Mouse (Mus musculus) ovary, postnatal 36 days (tissue): ENCODE measurements around the gene Col15a1.

Experiments used
- DNase-seq: peaks from one replicate; pipeline ENCODE4 v3.0.0; 2022; ENCODE audit warnings: low spot score, mixed read lengths

Col15a1 gene

DNA sequence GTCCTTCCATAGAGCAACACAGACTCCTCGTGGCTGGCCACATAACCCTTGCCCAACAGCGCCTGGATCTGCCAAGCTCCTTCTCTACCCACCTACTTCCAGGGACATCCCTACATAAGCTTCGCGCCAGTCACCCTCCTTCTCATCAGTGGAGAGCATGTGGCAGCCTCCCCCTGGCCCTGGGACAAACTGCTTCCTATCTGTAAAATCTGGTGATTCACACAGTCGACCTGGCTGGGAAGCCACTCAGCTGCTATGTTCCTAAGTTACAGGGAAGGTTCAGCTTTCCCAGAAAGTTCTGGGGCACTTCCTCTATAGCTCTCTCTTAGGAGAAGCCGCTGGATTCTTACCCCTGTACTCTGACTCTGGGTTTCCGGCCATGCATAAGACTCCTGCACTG is 22.5 kb downstream of the Col15a1 start:
- no peak for DNase-seq

DNA sequence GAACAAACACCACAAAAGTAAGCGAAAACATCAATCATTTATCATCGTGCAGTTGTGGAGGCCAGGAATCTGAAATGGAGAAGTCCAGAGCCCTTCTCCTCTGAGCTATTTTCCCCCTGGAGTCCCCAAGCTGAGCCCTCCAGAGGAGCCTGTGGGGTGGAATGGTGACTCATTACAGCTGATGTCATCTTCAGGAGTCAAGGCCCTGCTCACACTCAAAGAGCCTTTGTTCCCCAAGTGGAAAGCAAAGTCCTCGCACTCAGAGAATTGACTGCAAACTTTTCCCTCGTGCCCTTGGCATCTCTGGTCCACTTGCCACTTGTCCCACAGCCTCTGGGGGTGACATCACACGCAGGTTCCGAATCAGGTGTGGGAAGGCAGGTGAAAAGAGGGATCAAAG is 23.4 kb downstream of the Col15a1 start:
- DNase-seq: no peak

DNA sequence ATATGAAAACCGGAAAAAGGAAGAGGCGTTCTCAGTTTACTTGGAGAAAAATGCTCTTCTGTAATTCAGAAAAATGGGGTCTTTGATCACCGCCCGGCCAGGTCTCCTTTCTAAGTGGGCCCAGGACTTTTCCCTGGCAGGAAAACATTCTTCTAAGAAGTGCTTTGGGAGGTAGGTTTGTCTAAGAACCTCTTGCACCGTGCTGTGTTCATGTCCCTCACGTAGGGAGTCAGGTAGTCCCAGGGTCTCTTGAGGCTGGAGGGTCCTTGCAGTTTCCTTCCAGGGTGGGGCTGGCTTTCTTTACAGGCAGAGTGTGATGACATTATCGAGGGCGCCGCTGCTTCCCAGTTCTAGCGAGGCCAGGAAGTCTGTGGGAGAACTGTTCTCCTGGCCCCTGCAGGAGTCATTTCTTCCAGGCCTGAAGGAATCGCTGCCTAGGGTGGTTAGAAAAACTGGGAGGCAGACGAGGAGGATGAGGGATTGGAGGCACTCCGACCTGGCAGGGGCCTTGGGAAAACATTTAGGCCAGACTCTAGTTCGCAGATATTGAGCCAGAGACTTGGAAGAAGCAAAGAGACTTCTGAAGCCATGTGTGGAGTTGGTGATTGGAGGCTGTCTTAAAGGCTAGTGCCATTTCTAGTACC is 25.4 kb downstream of the Col15a1 start:
- DNase-seq: no peak

DNA sequence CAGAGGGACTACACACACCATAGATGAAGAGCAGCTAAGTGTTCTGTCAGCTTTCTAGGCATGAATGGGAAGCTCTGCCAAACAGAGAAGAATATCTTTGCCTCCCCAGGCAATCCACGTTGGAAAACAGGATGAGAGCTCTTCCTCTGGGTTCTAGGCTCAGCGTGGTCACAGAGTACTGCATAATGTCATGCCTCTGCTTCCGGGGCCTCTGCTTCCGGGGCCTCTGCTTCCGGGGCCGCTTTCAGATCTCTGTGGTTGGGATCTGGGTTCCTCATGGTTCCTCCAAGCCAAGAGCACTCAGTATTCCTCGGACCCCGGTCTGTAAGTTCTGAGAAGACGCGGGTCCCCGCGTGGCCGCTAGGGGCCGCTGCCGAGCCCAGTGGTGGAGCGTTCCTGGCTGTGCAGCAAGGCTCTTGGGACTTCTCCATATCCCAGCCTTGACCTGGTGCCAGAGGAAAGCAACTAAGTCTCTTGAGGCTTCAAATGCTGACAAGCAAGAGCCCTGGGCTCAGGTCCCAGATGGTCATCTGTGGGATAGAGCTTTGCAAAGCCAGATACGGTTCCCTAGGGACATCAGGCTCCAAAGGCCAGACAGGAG is 26.8 kb downstream of the Col15a1 start:
- peak; percentile 77 for DNase-seq

DNA sequence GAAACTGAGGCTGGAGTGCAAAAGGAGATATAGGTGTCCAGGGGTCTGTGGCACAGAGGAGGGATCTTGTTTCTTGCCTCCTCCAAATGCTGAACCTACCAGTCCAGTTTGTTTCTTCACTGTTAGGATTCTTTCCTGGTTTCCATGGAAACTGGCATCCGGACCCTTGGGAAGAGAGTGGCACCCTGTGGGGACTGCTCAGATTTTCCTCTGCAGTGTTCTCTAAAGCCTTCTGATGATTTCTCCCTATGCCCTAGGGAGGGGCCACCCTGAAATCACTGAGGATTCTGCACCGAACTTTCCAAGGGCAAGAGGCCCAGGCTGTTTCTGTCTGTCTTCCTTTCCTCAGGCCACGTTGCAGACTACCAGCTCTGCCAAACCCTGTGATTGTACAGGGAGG is 27.4 kb downstream of the Col15a1 start:
- no peak for DNase-seq

DNA sequence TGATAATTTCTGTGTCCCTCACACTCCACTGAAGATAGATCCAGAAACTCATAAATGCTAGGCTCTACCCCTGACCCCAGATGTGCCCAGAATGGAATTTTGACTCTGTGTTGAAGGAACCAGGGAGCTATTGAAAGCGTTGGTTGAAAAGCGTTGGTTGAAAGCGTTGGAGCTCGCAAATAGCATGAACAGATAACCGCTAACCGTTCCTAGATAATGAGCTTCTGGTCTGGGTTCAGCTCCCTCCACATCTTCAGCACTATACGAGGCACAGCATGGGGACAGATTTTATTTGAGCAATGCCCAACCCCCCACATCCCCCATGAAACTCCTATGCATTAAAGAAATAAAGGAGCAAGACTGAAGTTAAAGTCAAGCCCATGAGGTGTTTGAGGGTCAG is 28.1 kb downstream of the Col15a1 start:
- DNase-seq: no peak

DNA sequence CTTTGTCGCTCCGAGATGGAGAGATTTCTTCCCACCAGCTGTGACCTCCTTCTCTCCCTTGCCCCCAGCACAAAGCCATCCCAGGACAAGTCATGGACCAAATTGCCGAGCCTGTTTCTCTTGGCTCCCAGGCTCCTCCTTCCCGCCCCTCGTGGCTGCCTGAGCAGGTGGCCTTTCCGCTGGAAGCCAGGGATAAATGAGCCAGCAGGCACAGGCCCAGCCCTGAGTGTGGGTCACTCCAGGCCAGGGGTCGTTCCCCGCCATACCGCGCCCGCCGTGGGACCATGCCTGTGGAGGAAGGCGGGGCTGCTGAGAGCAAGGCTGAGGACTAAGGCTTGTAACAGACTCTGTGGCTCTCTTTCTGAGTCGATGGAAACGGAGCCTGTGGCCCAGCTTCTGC is 29.3 kb downstream of the Col15a1 start:
- DNase-seq: no peak

DNA sequence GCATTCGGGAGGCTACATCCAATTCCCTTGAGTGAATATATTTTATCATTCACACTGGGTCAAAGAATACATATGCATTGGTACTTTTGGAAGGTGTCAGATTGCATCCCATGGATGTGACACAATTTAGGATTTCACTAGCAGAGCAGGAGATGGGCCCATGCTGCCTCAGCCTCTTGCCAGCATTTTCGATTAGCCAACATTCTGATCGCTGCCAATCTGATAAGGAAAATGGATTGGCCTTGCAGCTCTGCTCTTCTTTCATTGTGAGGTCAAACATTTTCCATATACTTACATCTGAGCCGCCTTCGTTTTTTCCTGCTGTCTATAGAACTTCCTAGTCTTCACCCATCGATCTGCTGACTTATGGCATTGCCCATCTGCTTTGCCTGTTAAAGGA is 31.2 kb downstream of the Col15a1 start:
- DNase-seq: no peak

DNA sequence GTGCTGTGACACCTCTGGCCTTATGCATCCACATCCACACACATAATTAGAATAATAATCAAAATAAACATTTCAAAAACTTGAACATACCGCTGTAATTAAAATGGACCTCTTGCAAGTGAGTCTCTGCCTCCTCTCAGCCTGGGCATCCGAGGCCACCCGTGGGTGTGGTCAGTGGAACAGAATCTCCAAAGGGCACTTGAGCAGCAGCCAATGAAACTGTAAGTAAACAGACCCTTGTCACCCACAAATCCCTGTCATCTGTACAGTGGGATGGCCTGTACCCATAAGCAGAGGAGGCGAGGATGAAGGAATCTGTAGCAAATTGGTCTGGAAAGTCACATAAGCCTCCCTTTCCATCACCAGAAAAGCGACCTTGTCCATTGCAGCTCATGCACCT is 32.9 kb downstream of the Col15a1 start:
- no peak for DNase-seq

DNA sequence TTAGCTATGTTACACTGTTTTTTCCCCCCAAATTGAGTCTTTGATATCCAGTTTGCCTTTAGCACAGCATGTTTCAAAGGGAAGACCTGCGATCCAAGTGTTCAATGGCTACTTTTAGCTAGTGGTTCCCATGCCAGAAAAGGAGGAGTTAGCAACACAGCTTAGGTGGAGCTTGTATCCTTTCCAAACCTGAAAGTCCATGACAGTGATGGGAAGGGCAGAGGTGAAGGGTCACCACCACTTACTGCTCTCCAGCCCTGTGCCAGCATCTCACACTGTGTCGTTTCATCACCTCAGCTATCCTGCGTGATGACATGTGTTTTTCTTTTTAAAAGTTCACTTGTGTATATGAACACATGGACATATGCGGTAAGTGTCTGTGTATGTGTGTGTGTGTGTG is 34.2 kb downstream of the Col15a1 start:
- DNase-seq: no peak

DNA sequence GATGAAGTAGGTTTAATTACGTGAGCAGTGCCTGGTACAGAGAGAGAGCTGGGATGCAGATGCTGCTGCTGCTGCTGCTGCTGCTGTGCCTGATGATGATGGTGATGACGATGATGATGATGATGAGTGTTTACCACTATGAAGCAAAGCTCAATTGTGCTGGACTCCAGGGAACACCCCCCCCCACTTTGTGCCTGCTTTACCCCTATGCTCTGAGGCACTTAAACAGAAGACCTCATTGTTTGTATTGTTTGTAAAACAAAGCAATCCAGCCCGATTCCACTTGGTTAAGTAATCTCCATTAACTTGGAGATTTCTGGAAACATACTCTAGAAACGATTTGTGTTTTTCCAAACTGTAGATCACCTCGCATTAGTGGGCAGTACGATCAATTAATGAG is 36.7 kb downstream of the Col15a1 start:
- no peak for DNase-seq

DNA sequence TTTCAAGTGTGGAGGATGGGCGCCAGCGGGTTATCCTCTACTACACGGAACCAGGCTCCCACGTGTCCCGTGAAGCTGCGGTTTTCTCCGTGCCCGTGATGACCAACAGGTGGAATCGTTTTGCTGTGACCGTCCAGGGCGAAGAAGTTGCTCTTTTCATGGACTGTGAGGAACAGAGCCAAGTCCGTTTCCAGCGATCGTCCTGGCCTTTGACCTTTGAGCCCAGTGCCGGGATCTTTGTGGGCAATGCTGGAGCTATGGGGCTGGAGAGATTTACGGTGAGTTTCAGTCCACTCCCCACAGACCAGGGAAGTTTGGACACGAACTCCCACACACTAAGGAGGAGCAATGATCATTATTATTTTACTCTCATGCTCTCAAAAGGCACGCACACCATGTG is 37.7 kb downstream of the Col15a1 start:
- DNase-seq: no peak

DNA sequence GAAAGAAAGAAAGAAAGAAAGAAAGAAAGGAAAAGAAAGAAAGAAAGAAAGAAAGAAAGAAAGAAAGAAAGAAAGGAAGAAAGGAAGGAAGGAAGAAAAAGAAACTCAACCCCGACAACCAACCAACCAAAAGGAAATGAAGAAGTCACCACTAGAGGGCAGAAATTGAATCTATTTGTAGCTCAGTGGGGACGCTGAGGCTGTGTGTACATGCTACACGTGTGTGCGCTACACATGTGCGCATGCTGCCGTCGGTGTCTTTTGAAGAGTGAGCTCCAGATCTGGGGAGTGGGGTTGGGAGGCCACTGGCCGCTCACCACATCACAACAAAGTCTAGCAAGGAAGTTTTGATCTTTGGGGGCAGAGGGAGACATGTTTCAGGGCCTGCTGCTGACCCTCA is 38.9 kb downstream of the Col15a1 start:
- no peak for DNase-seq

DNA sequence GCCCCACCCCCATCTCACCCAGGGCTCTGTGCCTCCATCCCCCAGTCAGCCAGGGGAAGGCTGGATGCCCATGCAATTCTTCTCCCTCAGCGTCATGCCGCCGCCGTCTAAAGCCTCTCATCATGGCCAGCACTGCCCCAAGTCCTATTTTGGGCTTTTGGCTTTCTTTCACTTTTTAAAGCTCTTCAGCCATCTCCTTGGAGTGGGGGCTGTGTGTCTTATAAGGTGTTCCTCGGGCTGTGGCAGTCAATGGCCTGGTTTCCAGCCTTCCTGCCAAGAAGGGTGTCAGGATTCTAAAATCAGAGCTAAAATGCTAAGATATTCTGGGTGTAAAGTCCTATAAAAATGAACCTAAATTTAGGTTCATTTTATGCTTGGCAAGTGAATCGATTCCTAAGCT is 39.6 kb downstream of the Col15a1 start:
- no peak for DNase-seq

DNA sequence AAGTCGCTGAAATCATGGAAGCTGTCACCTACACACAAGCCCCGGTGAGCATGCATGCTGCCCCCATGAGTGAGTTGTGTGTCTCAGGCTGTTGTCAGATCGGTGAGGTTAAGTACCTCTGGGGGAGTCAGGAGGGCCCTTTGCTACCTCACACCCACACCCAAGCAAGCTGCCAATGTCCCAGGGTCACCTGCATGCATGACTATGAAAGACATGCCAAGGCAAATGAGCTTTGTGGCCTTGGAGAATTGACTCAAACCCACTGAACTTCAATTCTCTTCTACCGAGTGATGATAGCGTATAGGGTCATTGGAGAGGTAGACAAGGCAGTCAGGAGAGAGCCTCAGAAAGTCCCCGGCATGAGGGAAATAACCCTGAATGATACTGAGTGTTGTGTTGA is 41.2 kb downstream of the Col15a1 start:
- DNase-seq: no peak

DNA sequence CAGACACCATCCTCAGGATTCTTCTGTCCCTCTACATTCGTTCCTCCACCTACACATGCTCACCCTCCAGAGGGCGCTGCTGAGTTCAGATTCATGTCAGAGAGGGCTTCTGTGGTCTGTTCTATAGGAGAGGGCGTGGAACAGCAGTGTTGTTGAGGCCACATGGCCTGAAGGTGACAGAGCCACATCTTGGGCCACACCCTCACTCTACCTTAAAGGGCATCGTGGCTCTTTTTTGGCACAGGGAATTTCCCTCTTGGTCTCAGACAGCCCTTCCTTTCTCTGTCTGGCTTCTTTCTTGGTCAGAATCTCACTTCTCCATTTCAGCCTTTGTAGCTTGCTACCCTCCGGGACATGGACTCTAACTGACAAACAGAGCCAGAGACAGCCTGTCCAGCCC is 43.1 kb downstream of the Col15a1 start:
- peak; percentile 74 for DNase-seq

DNA sequence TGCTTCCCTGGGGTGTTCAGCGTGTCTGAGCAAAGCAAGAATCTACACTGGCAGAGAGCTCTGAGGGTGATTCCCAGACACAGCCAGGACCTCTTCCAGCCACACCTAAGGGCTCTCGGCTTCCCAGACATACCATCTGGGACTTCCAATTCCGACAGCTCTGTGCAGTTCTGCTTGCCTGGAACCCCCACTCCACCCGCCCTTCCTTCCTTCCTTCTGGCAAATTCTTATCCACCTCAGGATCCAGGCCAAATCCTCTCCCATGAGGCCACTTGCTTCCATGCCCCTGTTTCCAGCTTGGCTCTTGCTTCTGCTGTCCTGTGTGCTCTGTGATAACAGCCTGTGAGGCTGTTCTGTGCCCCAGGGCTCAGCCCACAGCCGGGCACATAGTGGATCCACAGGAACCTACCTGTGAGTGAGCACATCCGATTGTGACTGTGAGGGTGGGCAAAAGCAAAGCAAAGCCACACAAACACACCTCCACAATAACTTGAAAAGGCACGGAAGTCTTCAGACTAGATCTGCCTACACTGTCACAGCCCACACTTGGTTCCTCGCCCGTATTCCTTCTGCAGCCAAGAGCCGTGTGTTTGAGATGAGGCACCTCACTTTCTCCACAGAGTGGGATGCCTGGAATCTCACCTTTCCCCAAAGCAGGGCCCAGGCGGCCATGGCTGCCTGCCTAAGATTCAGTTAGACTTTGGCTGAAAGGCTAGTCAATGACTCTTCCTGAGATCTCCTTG is 43.9 kb downstream of the Col15a1 start:
- DNase-seq: no peak

DNA sequence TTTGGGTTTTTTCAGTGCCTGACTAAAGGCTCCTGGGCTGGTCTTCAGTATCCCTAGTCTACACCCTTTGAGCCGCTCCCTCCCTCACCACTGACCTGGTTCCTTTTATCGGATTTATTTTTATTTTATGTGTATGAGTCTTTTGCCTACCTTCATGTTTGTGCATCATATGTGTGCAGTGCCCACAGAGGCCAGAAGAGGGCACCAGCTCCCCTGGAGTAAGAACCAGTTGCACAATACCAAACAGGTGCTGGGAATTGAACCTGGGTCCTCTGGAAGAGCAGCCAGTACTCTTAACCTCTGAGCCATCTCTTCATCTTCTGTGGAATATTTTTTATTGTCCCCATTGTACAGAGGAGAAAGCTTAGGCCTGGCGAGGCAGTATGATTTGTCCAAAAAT is 44.7 kb downstream of the Col15a1 start:
- DNase-seq: no peak

DNA sequence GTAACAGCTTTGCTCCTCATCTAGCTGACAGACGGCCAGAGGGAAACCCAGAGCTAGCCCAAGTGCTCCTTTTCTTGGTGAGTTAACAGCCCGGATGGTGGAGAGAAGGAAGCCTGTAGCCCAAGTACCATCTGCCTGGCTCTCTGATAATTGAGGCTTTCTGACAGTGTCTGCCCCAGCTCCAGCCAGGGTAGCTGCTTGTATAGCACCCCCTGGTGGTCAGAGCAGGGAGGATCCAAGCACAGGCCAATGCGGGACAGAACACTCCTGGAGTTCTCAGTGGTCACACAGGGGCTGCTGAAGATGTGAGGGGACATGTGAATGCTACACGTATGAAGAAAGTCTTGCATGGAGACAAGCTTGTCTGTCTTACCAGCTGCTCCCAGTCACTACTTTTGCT is 47.7 kb downstream of the Col15a1 start:
- DNase-seq: peak; percentile 75

DNA sequence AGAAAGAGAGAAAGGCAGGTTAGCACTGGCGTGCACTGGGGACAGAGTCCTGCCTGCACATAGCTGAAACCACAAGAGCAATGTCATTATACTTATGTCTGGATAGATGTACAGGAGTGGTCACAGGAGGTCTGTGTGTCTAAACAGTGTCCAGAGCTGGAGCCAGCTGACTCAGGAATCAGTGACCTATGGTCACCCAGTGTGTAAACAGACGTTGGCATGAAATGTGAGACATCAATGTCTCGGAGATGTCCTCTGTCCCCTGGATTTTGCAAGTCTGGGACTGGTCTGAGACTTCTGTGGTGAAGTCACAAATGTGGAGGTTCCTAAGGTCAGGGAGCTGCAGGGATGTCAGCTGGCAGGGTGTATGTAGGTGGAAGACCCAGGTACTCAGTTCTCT is 50.2 kb downstream of the Col15a1 start:
- no peak for DNase-seq

DNA sequence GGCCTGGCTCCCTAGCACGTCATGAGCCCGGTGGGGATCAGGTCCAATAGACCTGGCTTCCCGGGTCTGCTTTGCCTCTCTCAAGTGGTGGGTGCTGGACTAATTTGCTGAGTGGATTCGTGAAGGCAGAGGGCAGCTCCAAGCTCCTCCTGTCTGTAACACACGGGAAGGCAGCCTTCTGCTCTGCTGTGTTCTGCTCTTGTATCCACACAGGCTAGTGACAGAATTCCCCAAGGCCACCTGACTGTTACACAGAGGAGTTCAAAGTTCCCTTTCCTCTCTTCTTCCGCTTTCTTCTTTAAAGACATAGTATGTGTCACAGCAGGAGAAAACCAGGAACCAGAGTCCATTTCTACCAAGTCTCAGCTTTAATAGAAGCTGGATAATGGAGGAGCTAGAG is 53.1 kb downstream of the Col15a1 start:
- DNase-seq: no peak

DNA sequence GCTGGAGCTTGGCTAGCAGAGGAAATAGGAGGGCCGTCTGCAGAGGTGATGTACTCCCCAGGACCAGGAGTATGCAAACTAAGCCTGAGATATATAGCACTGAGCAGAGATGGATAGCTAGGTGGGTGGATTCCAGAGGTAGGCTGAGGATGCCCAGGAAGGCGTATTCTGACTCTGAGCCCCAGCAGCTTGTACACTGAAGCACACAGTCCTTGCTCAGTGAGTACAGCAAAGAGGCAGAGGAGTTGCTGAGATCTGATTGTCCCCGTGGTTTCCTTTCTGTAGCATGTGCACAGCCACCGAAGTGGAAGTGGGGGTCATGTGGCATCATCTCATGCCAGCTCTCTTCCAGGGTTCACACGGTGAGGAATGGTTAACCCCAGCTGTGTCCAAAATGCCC is 54.0 kb downstream of the Col15a1 start:
- DNase-seq: no peak

DNA sequence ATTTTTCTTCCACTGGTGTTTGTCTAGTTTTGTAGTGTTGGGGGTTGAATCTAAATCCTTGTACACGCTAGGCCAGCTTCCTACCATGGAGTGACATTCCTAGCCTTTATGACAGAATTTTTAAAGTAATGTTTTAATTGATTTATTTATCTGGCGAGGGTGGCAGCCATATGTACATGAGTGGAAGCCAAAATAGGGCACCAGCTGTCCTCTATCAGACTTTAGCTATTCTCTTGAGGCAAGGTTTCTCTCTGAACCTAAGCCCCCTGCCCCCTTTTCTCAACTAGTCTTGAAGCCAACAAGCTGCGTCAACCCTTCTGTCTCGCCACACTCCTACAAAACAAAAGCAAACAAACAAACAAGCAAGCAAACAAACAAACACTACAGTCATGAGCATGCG is 57.6 kb downstream of the Col15a1 start:
- DNase-seq: no peak
